Mouse (Mus musculus) thymus, adult 2 months (tissue): ENCODE measurements at regions not wholly inside any gene's neighbourhood (a gene's known extent, or its start where the extent isn't known, plus 50 kb on each side); places are given as distances from the start of the nearest gene placed in this dataset.

Experiments
- DNase-seq: peaks from one replicate; pipeline ENCODE4 v3.0.0; 2021
- H3K27ac ChIP-seq: fragments of 200-500 bp; 2 replicates; pipeline ENCODE4 v1.5.1; 2012; ENCODE audit warnings: low read length, control low read depth; ENCODE audit not compliant: control insufficient read depth, insufficient read depth
- H3K27me3 ChIP-seq: fragments of 200-500 bp; 2 replicates; pipeline ENCODE4 v1.6.1; 2012; ENCODE audit warnings: mild to moderate bottlenecking, low read length, moderate library complexity, mixed read lengths; ENCODE audit not compliant: control insufficient read depth, insufficient read depth
- H3K36me3 ChIP-seq: fragments of 200-500 bp; 2 replicates; pipeline ENCODE4 v1.6.1; 2012; ENCODE audit warnings: mild to moderate bottlenecking, low read length, moderate library complexity; ENCODE audit not compliant: control insufficient read depth, insufficient read depth
- H3K4me1 ChIP-seq: fragments of 200-500 bp; replicated peaks from 2 replicates; pipeline ENCODE4 v1.6.1; 2012; ENCODE audit warnings: low read length; ENCODE audit not compliant: control insufficient read depth, insufficient read depth
- H3K4me3 ChIP-seq: fragments of 200-500 bp; 2 replicates; pipeline ENCODE4 v1.5.1; 2012; ENCODE audit warnings: mild to moderate bottlenecking, low read length, control low read depth, moderate library complexity; ENCODE audit not compliant: control insufficient read depth, insufficient read depth
- CTCF ChIP-seq: fragments of 200-500 bp; IDR thresholded peaks from 2 replicates; pipeline ENCODE4 v1.5.1; 2012; ENCODE audit warnings: mild to moderate bottlenecking, control low read depth, low read length, moderate library complexity, borderline replicate concordance; ENCODE audit not compliant: control insufficient read depth, poor library complexity, insufficient read depth; ENCODE audit errors: extremely low read depth
- POLR2A ChIP-seq: fragments of 200-500 bp; IDR thresholded peaks from 2 replicates; pipeline ENCODE4 v1.6.1; 2012; ENCODE audit warnings: mild to moderate bottlenecking, low read length, control low read depth, moderate library complexity; ENCODE audit not compliant: control insufficient read depth, poor library complexity, insufficient read depth; ENCODE audit errors: extremely low read depth
- WGBS: fragments of 180-500 bp; shearing (Covaris S2); methylation state at CpG from one replicate; pipeline ENCODE4 v1.1.7; 2018; 5-methylcytosine and 5-hydroxymethylcytosine counted together

- no peak for TF ChIP-seq POLR2A
- no peak for TF ChIP-seq CTCF
- Histone ChIP-seq H3K36me3 (no peaks in the 10 kb centered on the region), H3K4me3 (no peak overlapping the region), H3K4me1 (0 out of 2 replicates have a peak, but pooled peaks cover 4% of the 10 kb centered on the region), H3K27ac (no peak overlapping the region), H3K27me3 (no peaks in the 10 kb centered on the region)
- DNase-seq = no peak
- 80% methylated on average over 10 of the region's 10 CpGs for WGBS
Observed at GRCm38 (mm10) chr12:107404821-107405220, 83.6 kb upstream of the 3110018I06Rik start.

GRCm38 (mm10) chr12:107423923-107424322 is 64.5 kb upstream of the 3110018I06Rik start:
- Histone ChIP-seq H3K27me3 (no peaks in the 10 kb centered on the region), H3K4me1 (no peaks in the 10 kb centered on the region), H3K36me3 (no peaks in the 10 kb centered on the region), H3K27ac (no peak overlapping the region), H3K4me3 (no peak overlapping the region)
- TF ChIP-seq POLR2A = no peak
- no peak for TF ChIP-seq CTCF
- no peak for DNase-seq
- 85% methylated on average over 7 of the region's 7 CpGs for WGBS

DNA sequence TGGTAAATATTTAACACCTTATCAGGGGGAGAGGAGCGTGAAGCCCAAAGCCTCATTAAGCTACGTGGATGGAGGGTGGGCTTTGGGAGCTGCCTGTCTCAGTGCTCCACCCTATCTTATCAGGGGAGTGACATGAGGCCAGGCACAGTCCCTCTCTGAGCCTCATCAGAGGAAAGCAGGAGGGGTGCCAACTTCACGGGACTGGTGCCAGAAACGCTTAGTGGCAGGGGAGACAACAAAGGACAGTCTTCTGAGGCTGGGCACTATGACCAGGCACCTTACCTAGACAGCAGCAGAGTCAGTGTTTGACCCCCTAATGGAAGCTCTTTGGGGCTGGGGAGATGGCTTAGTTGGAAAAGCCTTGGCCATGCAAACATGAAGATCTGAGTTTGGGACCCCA is 49.9 kb upstream of the 3110018I06Rik start:
- no peak overlapping the region for H3K27ac ChIP-seq
- peaks cover 3% of the 10 kb centered on the region for H3K4me1 ChIP-seq
- no peaks in the 10 kb centered on the region for H3K27me3 ChIP-seq
- no peak for DNase-seq
- WGBS = 90% methylated on average over 4 of the region's 4 CpGs
- TF ChIP-seq CTCF = no peak
- no peak overlapping the region for H3K4me3 ChIP-seq
- H3K36me3 ChIP-seq = no peaks in the 10 kb centered on the region
